Mouse (Mus musculus) heart, postnatal 0 days (tissue): ENCODE data around the gene Nsmce1.

Experiments used
- CTCF ChIP-seq: IDR thresholded peaks from 2 replicates; pipeline ENCODE4 v1.5.1; 2016; ENCODE audit warnings: antibody characterized with exemption, control low read depth, low read depth
- EP300 ChIP-seq: IDR thresholded peaks from 2 replicates; pipeline ENCODE4 v1.6.1; 2016; ENCODE audit warnings: antibody characterized with exemption, low read depth

- TF ChIP-seq CTCF (no peak), EP300 (no peak)
Measured at GRCm38 (mm10) chr7:125519715-125520114, 28.3 kb upstream of the Nsmce1 start.
